Mouse (Mus musculus) MEL-GATA-1-ER (cell line): ENCODE measurements at regions not wholly inside any gene's neighbourhood (a gene's known extent, or its start where the extent isn't known, plus 50 kb on each side); places are given as distances from the start of the nearest gene placed in this dataset.

Experiments used
- DNase-seq: peaks from one replicate; pipeline ENCODE4 v3.0.0-alpha.2; 2012; ENCODE audit warnings: low read depth; ENCODE audit errors: extremely low read depth

DNA sequence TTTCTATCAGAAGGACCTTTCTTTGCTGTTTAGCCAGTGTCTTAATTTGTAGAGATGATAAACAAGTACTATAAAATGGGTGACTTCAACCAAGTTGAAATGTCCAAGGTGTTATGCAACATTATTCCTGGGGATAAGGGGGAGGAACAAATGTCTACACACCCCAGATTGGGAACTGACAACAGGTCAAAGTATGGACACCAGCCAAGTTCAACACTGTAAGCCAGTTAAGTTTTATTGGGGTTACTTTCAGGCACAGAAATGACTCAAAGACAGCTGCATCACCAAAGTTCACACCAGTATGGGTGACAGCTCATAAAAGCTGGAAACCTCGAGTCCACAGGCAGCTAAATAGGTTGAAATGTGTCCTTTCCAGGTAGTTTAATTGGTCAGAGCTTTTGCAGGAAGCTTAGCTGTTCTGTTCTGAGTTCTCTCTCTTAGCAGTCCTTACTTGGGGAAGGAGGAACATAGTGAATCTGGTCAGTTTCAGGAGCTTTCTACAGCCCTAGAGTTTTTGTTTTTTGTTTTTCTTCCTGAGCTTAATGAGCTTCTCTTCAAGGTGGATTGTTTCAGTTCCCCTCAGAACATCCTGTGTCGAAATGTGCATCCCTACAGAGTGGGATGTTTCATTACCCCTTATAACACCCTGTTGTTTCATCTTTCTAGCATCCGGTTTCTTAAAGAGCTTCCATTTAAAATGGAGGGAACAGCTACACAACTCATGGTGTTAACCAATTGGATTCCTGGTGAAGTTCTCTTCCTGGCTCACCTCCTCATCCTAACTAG lies 279.2 kb upstream of the Cdyl start:
- no peak for DNase-seq

GRCm38 (mm10) chr13:35381641-35382040 lies 278.0 kb upstream of the Cdyl start:
- DNase-seq: no peak

DNA sequence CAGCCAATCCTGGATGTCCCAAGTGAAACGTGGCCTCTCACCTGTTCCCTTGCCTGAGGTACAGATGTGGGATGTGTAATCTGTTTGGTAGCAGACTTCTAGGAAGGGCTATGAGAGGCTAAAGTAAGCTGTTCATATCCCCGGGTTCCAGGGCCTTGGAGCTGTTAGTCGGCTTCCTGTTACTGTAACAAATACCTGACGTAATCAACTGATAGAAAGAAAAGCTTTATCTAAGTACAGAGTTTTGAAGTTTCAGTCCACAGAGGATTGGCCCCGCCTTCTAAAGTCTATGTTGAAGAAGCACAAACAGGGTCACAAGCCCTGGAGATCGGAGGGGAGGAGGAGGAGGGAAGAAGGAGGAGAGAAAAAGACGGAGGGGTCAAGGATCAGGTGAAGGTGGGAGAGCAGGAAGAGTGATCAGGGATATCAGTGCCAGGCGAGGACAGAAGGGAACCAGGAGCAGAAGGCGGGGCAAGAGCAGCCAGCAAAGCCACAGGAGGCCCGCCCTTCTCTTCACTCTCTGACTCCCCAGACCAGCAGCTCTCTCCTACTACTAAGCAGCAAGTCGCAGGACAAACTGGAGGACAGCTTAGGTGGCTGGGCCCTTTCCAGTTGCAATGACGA lies 276.5 kb upstream of the Cdyl start:
- no peak for DNase-seq

- DNase-seq: no peak
These were observed 276.0 kb upstream of the Cdyl start for GRCm38 (mm10) chr13:35383624-35384018.

GRCm38 (mm10) chr13:35388380-35388779 lies 271.3 kb upstream of the Cdyl start:
- DNase-seq: no peak

GRCm38 (mm10) chr13:35389781-35390525 lies 269.7 kb upstream of the Cdyl start:
- no peak for DNase-seq

DNA sequence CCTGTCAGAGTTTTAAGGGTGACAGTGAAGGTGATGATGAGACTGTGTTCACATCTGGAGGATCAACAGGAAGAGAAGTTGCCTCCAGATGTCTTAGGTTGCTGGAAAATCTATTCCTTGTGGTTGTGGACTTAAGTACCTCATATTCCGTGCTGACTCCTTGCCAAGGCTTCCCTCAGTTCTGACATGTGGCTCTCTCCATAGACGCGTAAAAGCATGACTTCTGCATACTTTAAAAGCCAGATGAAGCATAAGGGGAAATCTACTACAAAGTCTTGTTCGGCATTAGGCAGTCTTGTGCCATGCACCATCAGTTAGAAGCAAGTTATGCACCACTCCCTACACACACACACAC lies 269.1 kb upstream of the Cdyl start:
- DNase-seq: no peak

DNA sequence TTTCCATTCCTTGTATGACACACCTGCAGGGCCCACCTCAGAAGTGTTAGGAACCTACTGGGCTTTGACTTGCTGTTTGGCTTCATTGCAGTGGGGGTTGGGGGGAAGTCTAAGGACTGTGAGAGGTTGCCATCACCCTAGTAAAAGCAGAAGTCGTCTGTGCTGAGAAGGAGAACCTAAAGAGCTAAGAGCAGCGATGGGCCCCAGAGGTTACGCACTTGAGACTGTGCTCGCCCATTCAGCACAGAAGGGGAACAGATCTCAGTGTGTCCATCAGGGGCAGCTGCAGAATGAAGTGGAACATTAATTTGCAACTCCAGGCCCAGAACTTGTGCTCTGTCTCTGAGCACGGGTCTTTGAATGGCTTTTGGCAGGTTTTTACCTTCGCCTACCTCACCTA lies 267.5 kb upstream of the Cdyl start:
- no peak for DNase-seq

DNA sequence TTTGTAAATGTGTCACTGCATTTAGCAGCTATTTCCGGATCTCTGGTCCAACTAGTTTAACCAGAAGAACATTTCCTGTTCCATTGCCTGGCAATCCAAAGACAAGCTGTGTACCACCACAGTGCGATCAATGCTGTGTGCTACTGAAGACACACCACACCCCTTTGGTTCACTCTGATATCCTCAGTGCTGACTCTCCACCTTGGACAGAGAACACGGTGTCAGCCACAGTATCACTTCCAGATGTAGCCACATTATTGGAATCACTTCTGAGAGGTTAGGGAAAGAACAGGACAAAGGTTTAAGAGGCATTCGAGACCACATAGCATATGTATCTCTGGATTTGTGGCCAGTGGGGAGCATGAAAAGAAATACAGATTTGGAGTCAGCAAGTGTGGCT lies 264.4 kb upstream of the Cdyl start:
- no peak for DNase-seq

DNA sequence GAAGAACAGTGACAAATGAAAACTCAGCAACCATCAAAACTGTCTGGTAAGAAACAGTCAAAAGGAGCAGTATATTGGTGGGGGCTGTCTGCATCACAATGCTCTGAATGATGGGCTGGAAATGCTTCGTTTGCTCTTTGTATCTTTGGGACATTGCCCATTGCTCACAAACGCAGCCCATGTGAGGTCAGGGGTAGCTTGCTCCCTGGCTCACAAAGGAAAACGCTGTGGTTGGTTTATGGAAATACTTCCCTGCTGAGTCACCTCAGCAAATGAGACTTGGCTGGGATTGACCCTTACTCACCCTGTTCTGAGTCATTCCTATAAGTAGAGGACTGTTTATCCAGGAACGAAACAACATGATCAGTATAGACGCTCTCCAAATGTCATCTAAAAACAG lies 264.0 kb upstream of the Cdyl start:
- DNase-seq: no peak

GRCm38 (mm10) chr13:35397166-35397565 lies 262.5 kb upstream of the Cdyl start:
- no peak for DNase-seq

- DNase-seq: no peak
These were observed 261.4 kb upstream of the Cdyl start for GRCm38 (mm10) chr13:35398192-35398591.

GRCm38 (mm10) chr13:35402856-35403255 lies 256.8 kb upstream of the Cdyl start:
- no peak for DNase-seq

DNA sequence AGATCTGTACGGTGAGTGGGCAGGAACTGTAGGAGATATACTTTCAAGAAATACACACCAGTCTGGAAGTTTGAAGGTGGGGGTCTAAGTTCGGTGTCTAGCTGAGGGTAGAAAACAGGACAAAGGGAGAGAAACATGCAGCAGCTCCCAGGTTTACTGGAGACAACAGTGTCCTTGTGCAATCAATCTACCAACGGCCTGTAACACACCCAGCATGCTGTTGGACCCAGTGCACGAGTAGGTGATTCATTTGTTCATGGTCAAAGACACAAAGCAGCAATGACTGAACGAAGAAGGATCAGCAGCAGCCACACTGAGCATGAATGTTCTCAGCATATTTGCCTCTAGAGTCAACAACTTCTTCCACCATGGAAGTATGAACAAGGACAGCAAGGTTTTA lies 255.2 kb upstream of the Cdyl start:
- DNase-seq: no peak

DNA sequence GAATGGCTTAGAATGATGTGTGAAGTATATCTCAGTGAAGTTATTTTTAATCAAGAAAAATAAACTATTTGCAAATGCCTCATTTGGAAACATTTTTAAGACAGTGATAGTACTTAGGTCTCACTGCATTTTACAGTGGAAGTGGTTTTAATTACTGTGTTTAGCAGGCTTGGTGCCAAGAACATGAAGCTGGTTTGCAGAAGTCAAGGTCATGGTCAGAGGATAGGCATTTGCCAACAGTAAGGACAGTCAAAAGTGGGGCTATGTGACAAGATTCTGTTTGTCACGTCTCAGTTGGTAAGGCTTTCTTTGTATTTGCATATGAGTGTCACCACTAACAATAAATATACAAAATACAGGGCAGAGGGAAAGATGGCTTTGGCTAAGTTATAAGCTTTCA lies 254.2 kb upstream of the Cdyl start:
- DNase-seq: no peak

- no peak for DNase-seq
These were observed 242.1 kb upstream of the Cdyl start for GRCm38 (mm10) chr13:35417500-35417899.

DNA sequence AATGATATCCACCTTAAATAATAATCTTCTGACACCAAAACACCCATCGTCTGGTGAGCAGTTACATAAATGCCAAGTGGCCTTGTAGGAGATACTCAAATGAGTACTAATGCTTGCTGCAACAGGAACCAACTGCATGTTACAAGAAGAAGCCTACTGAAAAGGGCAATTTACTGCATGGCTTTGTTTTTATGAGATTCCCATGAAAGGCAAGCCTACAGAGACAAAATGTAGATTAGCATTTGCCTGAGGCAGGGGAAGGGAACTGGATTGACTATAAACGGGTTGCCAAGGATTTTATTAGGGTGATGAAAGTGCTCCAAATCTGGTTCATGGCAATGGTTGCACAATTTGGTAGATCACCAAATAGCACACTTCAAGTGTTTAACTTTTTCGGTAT lies 239.6 kb upstream of the Cdyl start:
- no peak for DNase-seq

- no peak for DNase-seq
These were observed 233.6 kb upstream of the Cdyl start for GRCm38 (mm10) chr13:35426061-35426460.

GRCm38 (mm10) chr13:35435173-35435572 lies 224.5 kb upstream of the Cdyl start:
- DNase-seq: no peak

GRCm38 (mm10) chr13:35447661-35448060 lies 212.0 kb upstream of the Cdyl start:
- peak; percentile 8 for DNase-seq

DNA sequence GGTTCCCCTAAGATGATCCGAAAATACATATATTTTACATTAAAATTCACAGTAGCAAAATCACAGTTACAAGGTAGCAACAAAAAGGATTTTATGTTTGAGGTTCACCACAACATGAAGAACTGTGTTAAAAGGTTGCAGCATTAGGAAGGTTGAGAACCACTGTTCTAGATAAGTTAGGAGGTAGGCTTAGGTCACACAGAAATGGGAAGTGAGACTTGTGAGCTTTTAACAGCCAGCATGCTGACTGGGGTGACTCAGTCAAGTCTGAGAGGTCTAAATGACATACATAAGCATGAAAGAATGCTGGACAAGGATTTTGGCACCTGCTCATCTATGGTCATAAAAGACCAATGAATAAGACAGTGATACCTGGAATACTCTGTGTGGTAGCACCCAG lies 207.2 kb upstream of the Cdyl start:
- DNase-seq: no peak

DNA sequence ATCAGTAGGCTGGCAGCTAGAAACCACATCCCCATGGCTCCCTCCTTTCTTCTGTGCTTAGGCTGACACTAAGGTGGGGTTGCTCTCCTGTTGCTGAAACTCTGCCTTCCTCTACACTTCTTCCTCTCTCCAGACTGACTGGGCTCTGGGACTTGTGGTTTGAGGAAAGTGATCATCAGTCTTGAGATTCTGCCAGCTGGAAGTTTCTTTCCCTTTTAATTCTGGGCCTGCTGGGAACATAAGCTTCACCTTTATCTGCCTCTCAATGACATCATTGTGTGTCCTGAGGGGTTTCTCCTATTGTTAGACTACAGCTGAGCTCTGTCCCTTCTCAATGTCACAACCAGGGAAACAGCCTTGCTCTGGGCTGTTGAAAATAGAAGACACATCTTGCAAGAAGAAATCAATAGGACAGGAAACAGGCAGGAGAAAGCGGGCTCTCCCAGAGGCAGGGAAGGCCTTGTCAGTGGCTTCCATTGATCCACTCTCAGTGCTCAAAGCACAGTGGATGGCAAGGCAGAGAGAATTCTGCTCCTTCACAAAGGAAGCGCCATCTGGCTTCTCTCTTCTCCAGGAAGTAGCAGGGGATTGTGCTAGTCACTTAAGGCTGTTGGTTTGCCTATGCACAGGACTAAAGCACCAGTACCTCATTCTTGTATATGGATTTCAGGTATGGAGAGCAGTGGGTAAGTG lies 206.3 kb upstream of the Cdyl start:
- DNase-seq: no peak
